Mouse (Mus musculus) right cerebral cortex, postnatal 25 days (tissue): ENCODE data around the gene Tprkb.
"Not testable (repeated sequence)": the region's sequence is repeated elsewhere in the genome, so short reads cannot be mapped to it uniquely, and the experiment has no call there.

Source experiments
- DNase-seq: peaks from one replicate; pipeline ENCODE4 v3.0.0; 2022

The Tprkb gene

GRCm38 (mm10) chr6:85916596-85916995 lies 4.9 kb downstream of the Tprkb start:
- DNase-seq = no peak

GRCm38 (mm10) chr6:85918341-85918740 lies 6.7 kb downstream of the Tprkb start:
- not testable (repeated sequence) for DNase-seq

GRCm38 (mm10) chr6:85919401-85919800 lies 7.7 kb downstream of the Tprkb start:
- no peak for DNase-seq

GRCm38 (mm10) chr6:85923643-85924042 lies 12.0 kb downstream of the Tprkb start:
- DNase-seq = no peak

GRCm38 (mm10) chr6:85926709-85927108 lies 15.0 kb downstream of the Tprkb start:
- DNase-seq = no peak

GRCm38 (mm10) chr6:85927476-85928464 lies 16.1 kb downstream of the Tprkb start:
- no peak for DNase-seq

- no peak for DNase-seq
Observed at GRCm38 (mm10) chr6:85929312-85929711, 17.6 kb downstream of the Tprkb start.

- DNase-seq = no peak
Observed at GRCm38 (mm10) chr6:85934047-85934446, 22.4 kb downstream of the Tprkb start.

GRCm38 (mm10) chr6:85935646-85936045 lies 24.0 kb downstream of the Tprkb start:
- DNase-seq = no peak

- peak; percentile 87 for DNase-seq
Observed at GRCm38 (mm10) chr6:85936508-85937465, 25.1 kb downstream of the Tprkb start.

GRCm38 (mm10) chr6:85938701-85939100 lies 27.0 kb downstream of the Tprkb start:
- DNase-seq = no peak

GRCm38 (mm10) chr6:85942469-85942868 lies 30.8 kb downstream of the Tprkb start:
- DNase-seq = no peak

- DNase-seq = no peak
Observed at GRCm38 (mm10) chr6:85948549-85948948, 36.9 kb downstream of the Tprkb start.

- DNase-seq = no peak
Observed at GRCm38 (mm10) chr6:85957581-85957980, 45.9 kb downstream of the Tprkb start.

- DNase-seq = peak; percentile 94
Observed at GRCm38 (mm10) chr6:85961101-85962091, 49.7 kb downstream of the Tprkb start, which contains the start of gene Dusp11. Gene Dusp11 (minus strand): TSS chr6:85961667.

- DNase-seq = not testable (repeated sequence)
Observed at GRCm38 (mm10) chr6:85966081-85966480, 54.4 kb downstream of the Tprkb start.

- no peak for DNase-seq
Observed at GRCm38 (mm10) chr6:85966686-85967085, 55.0 kb downstream of the Tprkb start.

GRCm38 (mm10) chr6:85969889-85970288 lies 58.2 kb downstream of the Tprkb start:
- no peak for DNase-seq

- no peak for DNase-seq
Observed at GRCm38 (mm10) chr6:85972699-85973098, 61.0 kb downstream of the Tprkb start.

- DNase-seq = no peak
Observed at GRCm38 (mm10) chr6:85973336-85973735, 61.7 kb downstream of the Tprkb start.

GRCm38 (mm10) chr6:85974941-85975617 lies 63.4 kb downstream of the Tprkb start:
- no peak for DNase-seq
